Mouse (Mus musculus) right cerebral cortex, postnatal 4 days (tissue): ENCODE measurements around the gene Pou6f1.
"Not testable (repeated sequence)": the region's sequence is repeated elsewhere in the genome, so short reads cannot be mapped to it uniquely, and the experiment has no call there.

Experiments used
- DNase-seq: peaks from one replicate; pipeline ENCODE4 v3.0.0-alpha.2; 2022

The Pou6f1 gene

DNA sequence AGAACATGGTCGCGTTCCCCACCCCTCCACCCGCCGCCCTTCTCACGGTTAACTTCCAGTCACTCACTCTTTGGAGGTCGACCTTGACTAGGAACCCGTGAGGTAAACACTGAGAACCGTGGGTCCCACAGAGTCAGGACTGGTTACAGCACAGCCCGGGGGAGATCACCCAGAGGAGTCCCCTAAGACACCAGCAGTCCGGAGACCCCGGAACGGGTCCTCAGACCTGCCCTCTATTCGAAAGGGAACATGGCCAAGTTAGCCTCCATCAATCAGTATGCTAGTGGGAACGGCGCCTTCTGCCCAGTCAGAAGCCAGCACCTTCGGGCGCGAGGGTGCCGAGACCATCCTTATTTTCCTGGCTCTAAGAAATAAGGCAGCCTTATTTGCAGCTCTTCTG is 16.4 kb upstream of the Pou6f1 start:
- DNase-seq, result no peak

- peak; percentile 98 for DNase-seq
Observed at GRCm38 (mm10) chr15:100615825-100616220, 16.0 kb upstream of the Pou6f1 start.

DNA sequence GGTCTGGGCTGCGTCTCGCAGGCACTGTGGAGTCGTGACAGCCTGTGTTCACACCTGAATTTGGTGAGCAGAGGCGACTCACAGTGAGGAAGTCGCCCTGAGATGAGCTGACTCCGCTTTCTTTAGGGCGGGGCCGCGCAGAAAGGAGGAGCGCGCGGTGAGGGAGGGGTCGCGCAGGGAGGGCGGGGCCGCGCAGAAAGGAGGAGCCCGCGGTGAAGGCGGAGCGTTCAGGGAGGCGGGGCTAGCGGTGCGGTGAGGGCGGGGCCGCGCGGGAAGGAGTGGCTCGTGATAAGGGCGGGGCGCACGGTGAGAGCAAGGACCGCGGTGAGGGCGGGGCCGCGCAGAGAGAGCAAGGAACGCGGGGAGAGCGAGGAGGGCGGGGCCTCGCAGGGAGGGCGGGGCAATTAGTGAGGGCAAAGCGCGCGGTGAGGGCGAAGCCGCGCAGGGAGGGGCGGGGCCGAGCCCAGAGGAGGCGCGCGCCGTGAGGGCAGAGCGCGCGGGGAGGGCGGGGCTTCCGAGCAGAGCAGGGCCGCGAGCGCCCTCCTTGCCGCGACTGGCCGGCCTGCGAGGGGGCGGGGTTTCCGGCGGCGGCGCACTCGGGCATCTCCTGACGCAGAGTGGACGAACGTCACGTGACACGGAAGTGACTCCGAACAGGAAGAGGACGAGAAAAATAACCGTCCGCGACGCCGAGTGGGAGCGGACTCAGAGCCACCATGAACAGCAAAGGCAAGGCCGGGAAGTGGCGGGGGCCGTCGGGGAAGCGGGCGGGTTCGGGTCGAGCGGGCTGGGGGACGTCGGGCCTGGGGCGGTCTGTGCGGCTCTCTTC is 15.4 kb upstream of the Pou6f1 start, which contains the start of gene Dazap2:
Gene Dazap2, plus strand, starts transcription at position 354 of the 829 bp plus-strand sequence.
- DNase-seq, result peak; percentile 94

- no peak for DNase-seq
Observed at GRCm38 (mm10) chr15:100614218-100614995, 14.6 kb upstream of the Pou6f1 start.

GRCm38 (mm10) chr15:100613584-100613983 is 13.8 kb upstream of the Pou6f1 start:
- DNase-seq, result peak; percentile 81

DNA sequence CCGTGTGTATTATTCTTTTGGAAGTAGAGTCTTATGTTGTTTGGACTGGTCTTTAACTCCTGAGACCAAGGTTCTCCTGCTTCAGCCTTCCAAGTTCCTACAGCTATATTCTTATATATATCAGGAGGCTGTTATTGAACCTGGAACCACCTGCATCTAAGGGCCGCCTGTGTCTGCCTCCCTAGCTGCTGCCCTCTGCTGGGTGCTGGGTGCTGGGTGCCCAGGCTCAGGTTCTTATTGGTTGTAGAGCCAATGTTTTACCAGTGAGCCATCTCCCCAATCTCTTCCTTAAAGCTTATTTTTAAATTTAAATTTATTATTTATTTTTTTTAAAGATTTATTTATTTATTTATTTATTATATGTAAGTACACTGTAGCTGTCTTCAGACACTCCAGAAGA is 12.6 kb upstream of the Pou6f1 start:
- no peak for DNase-seq

GRCm38 (mm10) chr15:100611951-100612350 is 12.2 kb upstream of the Pou6f1 start:
- no peak for DNase-seq

DNA sequence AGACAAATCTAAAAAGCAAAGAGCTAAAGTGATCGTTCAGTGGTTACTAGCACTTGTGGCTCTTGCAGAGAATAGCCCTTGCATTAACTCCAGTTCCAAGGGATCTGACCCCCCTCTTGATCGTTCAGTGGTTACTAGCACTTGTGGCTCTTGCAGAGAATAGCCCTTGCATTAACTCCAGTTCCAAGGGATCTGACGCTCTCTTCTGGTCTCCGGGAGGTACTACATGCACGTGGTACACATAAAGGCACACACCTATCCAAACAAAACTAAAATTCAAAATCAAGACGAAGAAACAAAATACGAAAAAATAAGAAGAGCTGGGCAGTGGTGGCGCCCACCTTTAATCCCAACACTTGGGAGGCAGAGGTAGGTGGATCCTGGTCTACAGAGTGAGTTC is 6.9 kb upstream of the Pou6f1 start:
- DNase-seq, result not testable (repeated sequence)

GRCm38 (mm10) chr15:100601669-100602068 is 1.9 kb upstream of the Pou6f1 start:
- no peak for DNase-seq

- DNase-seq, result no peak
Observed at GRCm38 (mm10) chr15:100600696-100601272, 1.0 kb upstream of the Pou6f1 start.

- DNase-seq, result peak; percentile 83
Observed at GRCm38 (mm10) chr15:100600047-100600695, 387 bp upstream of the Pou6f1 start.

DNA sequence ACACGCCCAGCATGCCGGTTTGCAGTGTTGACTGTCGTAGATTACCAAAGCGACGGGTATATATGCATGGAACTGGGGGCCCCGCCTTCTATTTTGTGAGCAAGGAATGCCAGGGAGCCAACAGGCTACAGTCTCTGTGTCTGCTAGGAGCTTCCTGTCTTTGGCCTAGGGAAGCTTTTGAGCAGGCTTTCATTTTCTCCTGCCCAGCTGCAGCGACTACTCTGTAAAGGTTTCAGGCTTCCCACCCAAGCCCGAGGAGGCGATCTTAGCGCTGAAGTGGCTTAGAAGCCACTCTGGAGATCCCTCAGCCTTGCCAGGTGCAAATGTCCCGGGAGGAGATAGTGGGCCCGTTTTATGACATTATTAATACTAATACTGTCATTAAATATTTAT is 905 bp downstream of the Pou6f1 start:
- peak; percentile 42 for DNase-seq

DNA sequence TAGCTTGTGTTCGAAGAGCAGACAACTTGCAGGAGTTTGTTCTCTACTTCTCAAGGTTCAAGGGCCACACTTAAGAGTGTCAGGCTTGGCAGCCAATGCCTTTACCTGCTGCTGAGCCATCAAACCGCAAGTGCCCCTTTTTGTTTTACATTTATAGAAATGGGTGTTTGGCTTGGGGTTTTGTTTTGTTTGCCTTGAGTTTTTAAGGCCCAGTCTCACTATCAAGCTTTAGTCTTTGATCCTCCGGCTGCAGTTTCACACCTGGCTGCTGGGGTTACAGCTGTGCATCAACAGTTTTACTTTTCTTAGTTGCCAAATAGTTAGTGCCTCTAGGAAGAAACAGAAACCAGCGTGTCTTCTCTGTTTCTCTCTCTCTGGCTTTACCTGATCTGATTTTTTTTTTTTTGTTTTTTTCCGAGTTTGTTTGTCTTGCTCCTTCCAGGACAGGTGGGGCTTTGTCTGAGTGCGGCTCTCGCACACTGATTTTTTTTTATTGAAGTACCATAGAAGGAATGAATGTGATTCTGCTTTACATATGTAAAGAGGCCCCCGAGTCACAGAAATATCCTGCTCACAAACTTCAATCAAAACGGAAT is 1.4 kb downstream of the Pou6f1 start:
- DNase-seq, result no peak

GRCm38 (mm10) chr15:100592817-100593216 is 7.0 kb downstream of the Pou6f1 start:
- no peak for DNase-seq

- no peak for DNase-seq
Observed at GRCm38 (mm10) chr15:100590436-100590835, 9.3 kb downstream of the Pou6f1 start.

DNA sequence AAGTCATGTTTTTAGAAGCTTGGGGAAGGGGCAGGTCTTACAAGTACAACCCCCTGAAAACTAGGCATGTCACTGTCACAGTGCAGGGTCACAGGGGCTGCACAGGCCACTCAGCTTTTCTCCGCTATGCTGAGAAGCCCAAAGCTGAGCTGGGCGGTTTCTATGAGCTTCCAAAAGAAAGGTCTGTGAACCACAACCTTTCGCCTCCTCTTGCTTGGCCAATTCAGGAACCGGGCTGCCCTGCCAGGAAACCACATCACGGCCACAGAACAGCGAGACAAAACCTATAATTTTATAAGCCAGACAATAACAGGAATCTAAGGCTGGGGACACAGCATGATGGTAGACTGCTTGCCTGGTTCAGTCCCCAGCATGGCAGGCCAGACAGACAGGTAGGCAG is 11.5 kb downstream of the Pou6f1 start:
- no peak for DNase-seq

DNA sequence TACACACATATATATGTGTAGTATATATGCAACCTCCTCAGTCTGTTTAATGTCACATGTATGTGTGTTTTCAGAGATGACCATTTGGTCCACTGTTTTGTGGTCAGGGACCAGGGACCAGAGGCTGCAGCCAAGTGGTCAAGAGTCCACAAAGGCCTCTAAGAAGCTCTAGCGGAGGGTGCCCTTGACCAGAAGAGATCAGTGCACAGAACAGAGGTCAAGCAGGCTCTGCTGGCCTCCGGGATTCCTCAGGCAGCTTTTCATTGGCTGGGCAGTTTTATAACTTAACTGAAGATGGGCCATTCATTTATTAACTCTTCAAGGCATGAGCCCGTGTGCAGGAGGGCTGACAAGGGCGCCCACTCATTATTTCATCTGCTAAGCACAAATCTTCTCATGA is 12.6 kb downstream of the Pou6f1 start:
- DNase-seq, result no peak

DNA sequence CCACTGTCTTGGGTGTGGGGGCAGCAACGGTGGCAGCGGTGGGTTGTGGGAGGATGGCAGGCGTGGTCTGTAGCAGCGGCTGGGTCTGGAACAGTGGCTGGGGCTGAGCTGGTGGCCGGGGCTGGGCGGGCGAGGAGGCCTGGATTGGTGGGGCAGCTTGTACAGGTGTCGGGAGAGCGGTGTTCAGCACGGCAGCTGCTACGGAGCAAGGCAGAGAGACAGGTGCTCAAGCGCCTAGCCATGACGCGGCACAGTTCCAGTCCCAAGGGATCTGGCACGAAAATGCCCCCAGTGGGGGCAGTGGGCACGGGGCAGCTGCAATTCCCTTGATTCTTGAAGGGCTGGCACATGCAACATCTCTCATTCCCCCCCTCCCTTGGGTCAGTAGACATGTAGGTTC is 13.9 kb downstream of the Pou6f1 start:
- no peak for DNase-seq

DNA sequence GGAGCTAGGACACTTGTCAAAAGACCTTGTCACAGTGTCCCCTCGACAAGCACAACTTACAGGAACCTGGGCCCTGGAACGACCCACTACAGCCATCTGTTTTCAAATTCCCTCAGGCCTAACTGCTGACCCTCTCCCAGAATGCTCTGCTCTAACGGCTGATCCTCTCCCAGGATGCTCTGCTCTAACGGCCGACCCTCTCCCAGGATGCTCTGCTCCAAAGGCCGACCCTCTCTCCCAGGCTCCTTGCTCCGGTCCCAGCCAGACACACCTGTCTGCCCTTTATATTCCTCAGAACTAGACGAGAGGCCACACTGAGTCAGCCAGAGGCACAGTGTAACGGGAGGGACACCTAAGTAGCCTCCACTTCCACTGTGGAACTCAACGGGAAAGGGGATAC is 19.7 kb downstream of the Pou6f1 start:
- no peak for DNase-seq

DNA sequence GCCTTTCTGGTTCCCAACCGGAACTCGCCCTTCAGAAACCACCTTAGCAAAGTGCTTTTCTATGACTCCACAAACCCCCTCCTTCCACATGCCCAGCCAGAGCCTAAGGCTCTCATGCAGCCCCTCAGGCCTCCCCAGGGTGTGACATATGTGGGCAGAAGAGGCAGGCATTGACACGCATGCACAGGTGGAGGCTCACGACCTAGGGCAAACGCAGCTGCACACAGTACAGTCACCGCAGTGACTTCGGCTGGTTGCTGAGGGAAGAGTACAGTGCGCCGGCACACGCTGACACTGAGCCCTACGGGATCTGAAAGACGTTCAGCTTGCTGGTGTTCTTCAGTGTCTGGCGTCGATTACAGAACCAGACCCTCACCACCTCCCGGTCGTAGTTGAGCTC is 21.8 kb downstream of the Pou6f1 start:
- no peak for DNase-seq

GRCm38 (mm10) chr15:100576810-100577209 is 23.0 kb downstream of the Pou6f1 start:
- no peak for DNase-seq

DNA sequence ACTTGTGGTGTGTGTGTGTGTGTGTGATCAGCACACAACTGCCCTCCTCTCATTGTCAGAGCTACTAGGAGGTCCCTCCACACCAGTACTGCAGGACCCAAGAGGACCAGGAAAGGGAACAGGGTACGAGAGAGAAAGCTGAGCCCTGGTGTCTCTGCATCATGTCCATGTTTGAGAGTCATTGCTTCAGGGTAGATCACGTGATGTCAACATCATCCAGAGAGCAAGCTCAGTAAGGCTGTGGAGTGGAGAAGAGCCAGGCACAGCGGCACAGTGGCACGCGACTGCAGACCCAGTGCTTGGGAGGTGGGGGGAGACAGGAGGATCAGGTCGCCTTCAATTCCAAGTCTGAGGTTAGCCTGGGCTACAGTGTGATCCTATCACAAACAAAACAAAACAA is 23.4 kb downstream of the Pou6f1 start:
- DNase-seq, result no peak

DNA sequence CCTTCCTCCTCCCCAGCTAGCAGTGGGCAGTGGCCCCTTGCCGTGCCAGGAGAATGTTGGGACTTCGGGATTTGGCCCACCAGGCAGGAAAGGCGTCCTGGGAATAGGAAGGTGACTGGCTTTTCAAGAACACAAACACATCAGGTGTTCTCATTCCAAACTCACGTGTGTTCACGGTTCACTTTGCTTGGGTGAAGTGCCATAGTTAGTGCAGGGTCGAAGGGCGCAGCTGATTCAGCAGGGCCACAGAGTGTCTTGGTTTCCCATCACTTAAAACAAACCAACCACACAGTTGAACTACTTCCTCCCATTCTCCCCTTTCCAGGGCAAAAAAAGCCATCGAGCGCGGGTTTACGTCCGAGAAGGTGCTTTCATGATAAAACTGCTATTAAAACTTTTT is 24.4 kb downstream of the Pou6f1 start:
- no peak for DNase-seq
